Mouse (Mus musculus) C2C12 (cell line): Measurements from ENCODE around the gene Xndc1. TPM values are rescaled to one million over a fixed set of nuclear protein-coding genes. Genes with fewer than 3 reads are reported as not detected.

Experiments
- H3K27me3 ChIP-seq: one replicate; pipeline ENCODE4 v1.6.1; 2011; ENCODE audit not compliant: control insufficient read depth, insufficient read depth, insufficient read length
- H3K36me3 ChIP-seq: one replicate; pipeline ENCODE4 v1.6.1; 2011; ENCODE audit not compliant: control insufficient read depth, insufficient read depth
- H3K4me3 ChIP-seq: one replicate; pipeline ENCODE4 v1.5.1; 2011; ENCODE audit warnings: mild to moderate bottlenecking, control low read depth; ENCODE audit not compliant: poor library complexity, insufficient read depth, severe bottlenecking
- H3K79me2 ChIP-seq: one replicate; pipeline ENCODE4 v1.6.1; 2011; ENCODE audit not compliant: control insufficient read depth, insufficient read depth
- H3K79me3 ChIP-seq: one replicate; pipeline ENCODE4 v1.6.1; 2011; ENCODE audit warnings: low read depth, control low read depth
- H3ac ChIP-seq: one replicate; pipeline ENCODE3; 2011; ENCODE audit warnings: low read depth; ENCODE audit not compliant: control insufficient read depth, insufficient read length
- CEBPB ChIP-seq: IDR thresholded peaks from one replicate; pipeline ENCODE4 v1.6.1; 2011; ENCODE audit warnings: low read depth, mild to moderate bottlenecking, control low read depth, moderate library complexity
- CTCF ChIP-seq: IDR thresholded peaks from one replicate; pipeline ENCODE4 v1.5.1; 2011; ENCODE audit not compliant: control insufficient read depth, insufficient read depth, insufficient read length
- FOSL1 ChIP-seq: IDR thresholded peaks from one replicate; pipeline ENCODE4 v1.8.0; 2011; ENCODE audit warnings: mild to moderate bottlenecking, low read length; ENCODE audit not compliant: poor library complexity, insufficient read depth, severe bottlenecking
- MAX ChIP-seq: IDR thresholded peaks from one replicate; pipeline ENCODE4 v1.6.1; 2011; ENCODE audit warnings: mild to moderate bottlenecking, control low read depth
- MYOD1 ChIP-seq: IDR thresholded peaks from one replicate; pipeline ENCODE4 v1.6.1; 2011; ENCODE audit warnings: low read depth; ENCODE audit not compliant: control insufficient read depth, insufficient read length
- MYOG ChIP-seq: IDR thresholded peaks from one replicate; pipeline ENCODE4 v1.6.1; 2011; ENCODE audit not compliant: control insufficient read depth, insufficient read length; ENCODE audit errors: extremely low read depth
- USF1 ChIP-seq: IDR thresholded peaks from one replicate; pipeline ENCODE4 v1.6.1; 2011; ENCODE audit warnings: low read depth, mild to moderate bottlenecking, control low read depth, moderate library complexity
- long read RNA-seq, 2 experiments: library from polyadenylated mRNA; unstranded; transcript quantifications; one replicate each; pipeline ENCODE4 v2.0.0; 2019 to 2020
- polyA plus RNA-seq: library from polyadenylated mRNA; unstranded; fragments of >200 nt; fragmentation: generic; extraction: Trizol; gene quantifications from one replicate; pipeline ENCODE4 v1.2.1, GENCODE M21; 2012; ENCODE audit warnings: missing spikeins

Xndc1 gene
- polyA plus RNA-seq, result 13.2 TPM
- long read RNA-seq, experiment 1, partial matches to known transcripts, result 0 of 1 reads
- long read RNA-seq, experiment 1, other reads (novel, unspliced or antisense), result 0 of 1 reads
- long read RNA-seq, experiment 2, transcript Xndc1-201 (11 exons, 2,298 nt), result major isoform, 8 of 24 reads
- long read RNA-seq, experiment 2, partial matches to known transcripts, result 2 of 24 reads
- long read RNA-seq, experiment 2, other reads (novel, unspliced or antisense), result 14 of 24 reads

DNA sequence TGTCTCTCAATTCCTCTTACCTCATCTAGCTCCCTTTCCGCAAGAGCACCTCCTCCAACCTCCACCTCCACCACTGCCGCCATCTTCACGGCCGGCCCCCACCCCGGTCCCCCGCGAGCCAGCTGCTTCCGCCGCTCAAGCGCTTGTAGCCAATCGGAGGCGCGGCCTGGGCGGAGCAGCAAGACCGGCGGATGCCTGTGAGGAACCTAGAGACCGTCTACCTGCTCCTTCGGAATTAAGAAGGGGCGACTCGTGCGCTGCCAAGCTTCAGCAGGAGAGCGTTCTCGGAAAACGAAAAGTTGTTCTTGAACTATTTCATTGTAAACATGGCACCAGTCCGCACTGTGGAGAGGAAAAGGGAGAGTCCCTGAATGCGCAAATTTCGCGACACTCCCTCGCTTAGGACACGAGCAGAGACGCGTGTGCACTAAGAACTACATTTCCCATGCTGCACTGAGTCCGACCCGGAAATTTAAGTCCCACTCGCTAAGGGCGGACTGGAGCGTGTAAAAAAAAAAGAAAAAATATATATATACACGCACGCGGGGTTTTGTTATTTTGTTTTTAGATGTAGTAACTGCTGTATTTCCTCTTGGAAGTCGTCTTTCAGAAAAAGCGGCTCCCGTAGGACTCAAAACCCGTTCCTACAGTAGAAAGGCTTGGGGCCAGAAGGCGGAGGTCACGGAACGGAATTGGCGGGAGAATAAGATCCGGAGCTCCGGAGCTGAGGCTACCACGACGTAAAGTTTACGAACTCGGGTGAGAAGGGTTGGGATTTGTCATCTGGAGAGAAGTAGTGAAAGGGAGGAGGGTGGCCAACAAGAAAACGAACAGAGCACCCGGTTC is at the start of gene Xndc1, which contains the start of the genes Rnf121 and Xntrpc:
Gene Xndc1, plus strand, starts transcription at position 466 of the 846 bp plus-strand sequence.
Gene Rnf121, minus strand, starts transcription at position 424 of the 846 bp plus-strand sequence.
Gene Xntrpc, plus strand, starts transcription at position 668 of the 846 bp plus-strand sequence.
- no peak for TF ChIP-seq USF1
- TF ChIP-seq MAX, result peak; percentile 27
- TF ChIP-seq FOSL1, result no peak
- no peak for TF ChIP-seq CEBPB
- TF ChIP-seq MYOG, result no peak
- peak; percentile 83 for TF ChIP-seq MYOD1
- no peak for TF ChIP-seq CTCF
- peak within 1 kb of the TSS; percentile 71 for H3ac ChIP-seq
- H3K36me3 ChIP-seq, result peaks cover 7% of the 10 kb centered on the region
- no peaks in the 10 kb centered on the region for H3K27me3 ChIP-seq
- H3K4me3 ChIP-seq, result peak within 1 kb of the TSS; percentile 56
- peaks cover 34% of the 10 kb centered on the region for H3K79me3 ChIP-seq
- H3K79me2 ChIP-seq, result peaks cover 57% of the 10 kb centered on the region

DNA sequence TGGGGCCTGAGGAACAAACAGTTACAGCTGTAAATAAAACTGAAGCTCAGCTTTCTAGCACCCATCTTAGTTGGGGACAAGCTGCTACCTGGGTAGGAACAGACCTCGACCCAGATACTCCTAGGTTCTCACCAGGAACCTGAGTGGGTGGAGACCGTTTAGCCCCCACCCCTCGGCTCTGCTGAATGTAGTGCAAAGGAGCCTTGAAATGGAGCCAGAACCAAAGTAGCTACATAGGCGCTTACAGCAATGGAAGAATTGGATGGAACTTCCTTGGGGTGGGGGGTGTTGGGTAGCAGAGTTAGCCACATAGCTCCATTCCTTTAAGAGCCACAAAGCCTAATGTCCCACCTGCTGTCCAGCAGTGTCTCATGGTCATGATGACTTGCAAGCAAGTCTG is 48.4 kb upstream of the Xndc1 start:
- H3K36me3 ChIP-seq, result peaks cover 47% of the 10 kb centered on the region
- no peak overlapping the region for H3K4me3 ChIP-seq
- TF ChIP-seq USF1, result no peak
- TF ChIP-seq MAX, result no peak
- no peak for TF ChIP-seq CTCF
- H3K27me3 ChIP-seq, result no peaks in the 10 kb centered on the region
- no peaks in the 10 kb centered on the region for H3K79me3 ChIP-seq
- H3ac ChIP-seq, result no peak overlapping the region
- peaks cover 10% of the 10 kb centered on the region for H3K79me2 ChIP-seq

DNA sequence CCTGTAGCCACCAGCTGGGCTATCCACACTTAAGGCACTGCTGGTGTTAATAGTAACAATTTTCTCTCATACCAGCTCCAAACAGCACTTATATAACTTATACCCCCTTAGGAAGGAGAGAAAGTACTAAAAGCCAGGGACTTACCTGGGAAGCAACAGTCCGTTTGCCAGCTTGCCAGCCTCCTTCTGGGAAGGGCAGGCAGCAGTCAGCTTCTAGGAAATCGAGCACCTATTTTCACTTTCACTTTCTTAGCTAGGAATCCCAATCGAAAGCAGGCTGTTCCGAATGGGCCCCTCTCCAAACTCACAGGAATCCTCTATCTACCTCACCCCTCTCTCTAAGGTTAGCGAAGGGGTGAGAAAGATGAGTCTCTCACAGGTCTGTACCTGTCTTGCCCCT is 47.9 kb upstream of the Xndc1 start:
- no peak for TF ChIP-seq USF1
- TF ChIP-seq CEBPB, result no peak
- no peak for TF ChIP-seq CTCF
- TF ChIP-seq MYOG, result no peak
- TF ChIP-seq FOSL1, result no peak
- TF ChIP-seq MYOD1, result no peak
- TF ChIP-seq MAX, result no peak
- H3ac ChIP-seq, result no peak overlapping the region

DNA sequence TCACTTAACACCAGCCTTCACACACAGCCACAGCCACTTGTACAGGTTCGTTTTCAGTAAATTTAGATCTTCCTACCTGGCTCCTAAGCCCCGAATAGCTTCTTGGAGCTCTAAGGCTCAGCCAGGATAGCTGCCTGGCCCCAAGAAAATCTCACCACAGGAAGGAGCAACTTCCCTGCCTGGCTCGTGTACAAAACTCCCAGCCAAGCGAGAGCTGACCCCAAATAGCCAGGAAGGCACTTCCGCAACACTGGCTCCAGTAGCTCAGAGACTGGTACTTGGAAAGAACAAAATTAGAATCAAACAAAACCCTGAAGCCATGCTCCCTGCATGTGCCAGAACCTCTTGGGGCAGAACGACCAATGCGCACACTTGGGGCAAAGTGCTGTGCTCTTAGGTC is 47.3 kb upstream of the Xndc1 start:
- Histone ChIP-seq H3K79me2 (peaks cover 10% of the 10 kb centered on the region), H3ac (no peak overlapping the region), H3K4me3 (no peak overlapping the region), H3K36me3 (peaks cover 36% of the 10 kb centered on the region), H3K27me3 (no peaks in the 10 kb centered on the region), H3K79me3 (no peaks in the 10 kb centered on the region)
- TF ChIP-seq MYOG (no peak), CTCF (no peak), MAX (no peak), MYOD1 (no peak), CEBPB (no peak), FOSL1 (no peak), USF1 (no peak)

More for the DNA sequence above, 47.9 kb upstream of the Xndc1 start:
- H3K27me3 ChIP-seq, result no peaks in the 10 kb centered on the region
- no peaks in the 10 kb centered on the region for H3K79me3 ChIP-seq
- no peak overlapping the region for H3K4me3 ChIP-seq
- peaks cover 42% of the 10 kb centered on the region for H3K36me3 ChIP-seq
- H3K79me2 ChIP-seq, result peaks cover 10% of the 10 kb centered on the region

DNA sequence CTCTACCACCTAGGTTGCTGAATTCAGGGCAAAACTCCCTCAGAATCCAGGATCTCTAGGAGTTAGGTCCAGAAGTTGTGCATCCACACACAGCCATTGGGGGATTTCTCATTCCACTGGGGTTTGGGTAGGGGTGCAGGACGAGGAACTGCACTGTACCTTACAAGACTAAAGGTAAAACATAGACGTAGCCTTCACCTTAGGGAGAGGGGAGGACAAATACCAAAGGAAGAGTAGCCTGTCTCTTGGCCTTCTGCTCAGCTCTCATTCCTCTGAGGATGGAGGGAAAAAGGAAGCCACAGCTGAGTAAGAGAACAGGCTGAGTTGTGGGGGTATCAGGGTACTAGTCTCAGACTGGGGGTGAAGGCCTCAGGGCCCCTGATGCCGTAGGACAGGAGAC is 46.7 kb upstream of the Xndc1 start, which contains the start of gene Il18bp:
Gene Il18bp, minus strand, starts transcription at position 101 of the 400 bp plus-strand sequence.
- H3K79me3 ChIP-seq, result no peaks in the 10 kb centered on the region
- H3ac ChIP-seq, result no peak within 1 kb of the TSS
- H3K27me3 ChIP-seq, result no peaks in the 10 kb centered on the region
- H3K36me3 ChIP-seq, result peaks cover 30% of the 10 kb centered on the region
- no peak within 1 kb of the TSS for H3K4me3 ChIP-seq
- TF ChIP-seq USF1 (no peak), MYOD1 (no peak), MYOG (no peak), FOSL1 (no peak), CEBPB (no peak), MAX (no peak), CTCF (no peak)
- H3K79me2 ChIP-seq, result peaks cover 10% of the 10 kb centered on the region
